Mouse (Mus musculus) midbrain, embryonic 13.5 days (tissue): Measurements from ENCODE around the gene Vim. TPM values are rescaled to one million over a fixed set of nuclear protein-coding genes. Genes with fewer than 3 reads are reported as not detected.

Source experiments
- ATAC-seq: fragments of 200-750 bp; cut with Nextera tagmentation; 2 replicates; pipeline ENCODE4 v1.8.0; 2017; ENCODE audit warnings: mild to moderate bottlenecking, moderate TSS enrichment, moderate library complexity
- H3K27ac ChIP-seq: fragments of 300-500 bp; sonication (generic); 2 replicates; pipeline ENCODE4 v1.5.1; 2015; ENCODE audit warnings: inconsistent platforms, mild to moderate bottlenecking, moderate library complexity
- H3K27me3 ChIP-seq: fragments of 300-500 bp; sonication (generic); 2 replicates; pipeline ENCODE4 v1.6.1; 2015; ENCODE audit warnings: mild to moderate bottlenecking, inconsistent platforms
- H3K36me3 ChIP-seq: fragments of 300-500 bp; sonication (generic); 2 replicates; pipeline ENCODE4 v1.6.1; 2015; ENCODE audit warnings: mild to moderate bottlenecking, inconsistent platforms
- H3K4me1 ChIP-seq: fragments of 300-500 bp; sonication (generic); replicated peaks from 2 replicates; pipeline ENCODE4 v1.6.1; 2015; ENCODE audit warnings: inconsistent platforms
- H3K4me2 ChIP-seq: fragments of 300-500 bp; sonication (generic); replicated peaks from 2 replicates; pipeline ENCODE4 v1.6.1; 2015; ENCODE audit warnings: moderate library complexity, mild to moderate bottlenecking, inconsistent platforms
- H3K4me3 ChIP-seq: fragments of 300-500 bp; sonication (generic); replicated peaks from 2 replicates; pipeline ENCODE4 v1.5.1; 2015; ENCODE audit warnings: mild to moderate bottlenecking, inconsistent platforms
- H3K9ac ChIP-seq: fragments of 300-500 bp; sonication (generic); replicated peaks from 2 replicates; pipeline ENCODE4 v1.6.1; 2015; ENCODE audit warnings: mild to moderate bottlenecking, inconsistent platforms
- H3K9me3 ChIP-seq: fragments of 300-500 bp; sonication (generic); 2 replicates; pipeline ENCODE4 v1.6.1; 2016; ENCODE audit warnings: mild to moderate bottlenecking, inconsistent platforms
- WGBS: fragments of 180-500 bp; shearing (Covaris S2); methylation state at CpG from one replicate; pipeline ENCODE4 v1.1.7; 2015; 5-methylcytosine and 5-hydroxymethylcytosine counted together
- polyA plus RNA-seq: library from polyadenylated mRNA; unstranded; fragments of >200 nt; fragmentation: Nextera tagmentation; extraction: Ambion mirVana; gene quantifications from 2 replicates; pipeline ENCODE4 v1.2.1, GENCODE M21; 2015

The Vim gene
- 773 and 781 TPM in 2 replicates for polyA plus RNA-seq

DNA sequence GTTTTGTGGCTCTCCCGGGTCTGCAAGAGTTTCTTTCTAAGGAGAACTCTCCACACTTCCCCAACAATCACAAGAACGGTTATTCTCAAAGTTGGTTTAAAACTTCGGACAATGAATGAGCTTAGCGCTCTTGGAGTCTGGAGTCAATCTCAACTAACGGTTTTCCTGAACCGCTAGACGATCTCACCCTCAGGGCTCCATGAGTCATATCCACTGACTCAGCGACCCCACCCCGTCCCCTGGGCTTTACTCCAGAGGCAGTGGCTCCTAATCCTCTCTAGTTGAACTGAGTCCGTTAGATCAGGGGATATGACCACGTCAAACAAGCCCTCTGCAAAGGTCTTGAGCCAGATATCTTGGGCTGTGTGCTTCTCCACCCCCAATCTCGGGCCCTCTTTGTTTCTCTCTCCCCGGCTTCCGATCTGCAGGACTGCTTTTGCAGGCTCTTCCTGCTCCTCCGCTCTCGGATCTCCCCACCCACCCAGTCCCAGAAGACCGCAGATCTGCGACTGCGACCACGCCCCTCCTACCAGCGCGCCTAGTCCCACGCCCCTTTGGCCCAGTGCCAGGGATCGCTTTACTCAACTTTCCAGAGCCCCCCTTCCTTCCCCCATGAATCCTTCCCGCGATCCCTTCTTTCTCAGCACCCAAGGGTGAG is at the start of gene Vim:
Gene Vim (plus strand): TSS at position 520 of the 658 bp plus-strand sequence.
- ATAC-seq = peak; percentile 90
- Histone ChIP-seq H3K27ac (peak within 1 kb of the TSS; percentile 94), H3K4me2 (peak within 1 kb of the TSS; percentile 78), H3K4me3 (peak within 1 kb of the TSS; percentile 82), H3K27me3 (no peaks in the 10 kb centered on the region), H3K9me3 (no peaks in the 10 kb centered on the region), H3K9ac (peak within 1 kb of the TSS; percentile 93), H3K36me3 (peaks cover 10% of the 10 kb centered on the region), H3K4me1 (peaks cover 44% of the 10 kb centered on the region)
- WGBS = 0% methylated on average over 26 of the region's 26 CpGs

DNA sequence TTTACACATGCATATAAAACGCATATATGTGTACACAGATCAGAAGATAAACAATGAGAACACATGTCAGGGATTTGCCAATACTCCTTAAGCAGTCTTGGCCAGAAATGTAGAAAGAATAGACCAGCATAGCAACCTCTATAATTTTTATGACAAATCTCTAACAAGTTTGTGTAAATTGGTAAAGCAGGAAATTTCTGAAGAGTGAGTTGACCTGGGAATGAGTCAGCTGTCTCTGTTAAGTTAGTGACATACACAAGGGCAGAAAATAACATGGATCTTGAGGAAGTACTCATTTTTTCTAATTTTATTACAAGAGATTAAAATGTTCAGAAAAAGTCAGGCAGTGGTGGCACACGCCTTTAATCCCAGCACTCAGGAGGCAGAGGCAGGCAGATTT is 47.5 kb upstream of the Vim start:
- H3K36me3 ChIP-seq = no peaks in the 10 kb centered on the region
- peaks cover 12% of the 10 kb centered on the region; the same call in 1 of the 2 replicates for H3K4me1 ChIP-seq
- no peak overlapping the region for H3K27ac ChIP-seq
- no peak for ATAC-seq
- 88% methylated on average over 2 of the region's 2 CpGs for WGBS
- no peak overlapping the region for H3K4me3 ChIP-seq
- no peak overlapping the region for H3K9ac ChIP-seq
- no peak overlapping the region for H3K4me2 ChIP-seq
- H3K9me3 ChIP-seq = no peaks in the 10 kb centered on the region
- no peaks in the 10 kb centered on the region for H3K27me3 ChIP-seq

DNA sequence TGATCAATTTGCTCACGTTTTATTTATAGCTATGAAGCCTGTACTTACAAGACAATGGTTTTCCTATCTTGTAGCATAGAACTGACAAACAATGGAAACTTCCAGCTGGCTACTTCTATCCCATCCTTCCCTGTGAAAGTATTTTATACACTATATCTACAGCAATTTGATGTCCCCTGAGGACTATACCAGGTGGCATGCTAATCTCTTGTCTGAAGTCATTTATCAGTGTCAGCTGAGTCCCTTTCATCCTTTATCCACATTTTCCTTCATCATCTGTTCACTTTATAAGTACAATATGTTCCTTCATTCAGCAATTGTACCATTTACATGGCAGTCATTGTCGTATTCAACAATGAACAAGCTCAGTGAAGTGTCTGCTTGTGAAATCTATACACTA is 46.6 kb upstream of the Vim start:
- Histone ChIP-seq H3K4me3 (no peak overlapping the region), H3K9me3 (no peaks in the 10 kb centered on the region), H3K27me3 (no peaks in the 10 kb centered on the region), H3K4me2 (no peak overlapping the region), H3K36me3 (no peaks in the 10 kb centered on the region), H3K9ac (no peak overlapping the region), H3K27ac (no peak overlapping the region), H3K4me1 (peaks cover 12% of the 10 kb centered on the region; the same call in 1 of the 2 replicates)
- no peak for ATAC-seq
- 54% methylated on average over 2 of the region's 2 CpGs for WGBS

DNA sequence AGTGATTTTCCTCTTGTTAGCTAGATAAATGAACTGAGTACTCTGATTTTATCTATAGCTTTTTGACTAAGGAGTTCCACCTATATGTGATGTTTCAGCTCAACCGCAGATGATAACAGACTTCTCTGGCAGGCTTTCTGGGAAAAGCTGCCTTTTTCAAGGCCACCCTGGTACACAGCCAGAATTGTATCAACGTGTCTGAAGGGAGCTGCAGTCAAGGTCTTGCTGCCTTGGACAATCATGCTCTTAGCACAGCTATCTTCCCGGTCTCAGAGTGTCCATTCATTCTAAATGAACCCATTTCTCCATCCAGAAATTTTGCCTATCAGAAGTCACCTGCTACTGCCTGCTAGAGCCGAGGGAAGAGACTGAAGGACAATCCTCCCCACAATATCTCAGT is 46.2 kb upstream of the Vim start:
- H3K4me3 ChIP-seq = no peak overlapping the region
- H3K9ac ChIP-seq = no peak overlapping the region
- no peak overlapping the region for H3K4me2 ChIP-seq
- H3K27ac ChIP-seq = no peak overlapping the region
- H3K27me3 ChIP-seq = no peaks in the 10 kb centered on the region
- no peak for ATAC-seq
- H3K36me3 ChIP-seq = no peaks in the 10 kb centered on the region
- H3K4me1 ChIP-seq = peaks cover 10% of the 10 kb centered on the region; the same call in 1 of the 2 replicates
- no peaks in the 10 kb centered on the region for H3K9me3 ChIP-seq
- 81% methylated on average over 4 of the region's 4 CpGs for WGBS

DNA sequence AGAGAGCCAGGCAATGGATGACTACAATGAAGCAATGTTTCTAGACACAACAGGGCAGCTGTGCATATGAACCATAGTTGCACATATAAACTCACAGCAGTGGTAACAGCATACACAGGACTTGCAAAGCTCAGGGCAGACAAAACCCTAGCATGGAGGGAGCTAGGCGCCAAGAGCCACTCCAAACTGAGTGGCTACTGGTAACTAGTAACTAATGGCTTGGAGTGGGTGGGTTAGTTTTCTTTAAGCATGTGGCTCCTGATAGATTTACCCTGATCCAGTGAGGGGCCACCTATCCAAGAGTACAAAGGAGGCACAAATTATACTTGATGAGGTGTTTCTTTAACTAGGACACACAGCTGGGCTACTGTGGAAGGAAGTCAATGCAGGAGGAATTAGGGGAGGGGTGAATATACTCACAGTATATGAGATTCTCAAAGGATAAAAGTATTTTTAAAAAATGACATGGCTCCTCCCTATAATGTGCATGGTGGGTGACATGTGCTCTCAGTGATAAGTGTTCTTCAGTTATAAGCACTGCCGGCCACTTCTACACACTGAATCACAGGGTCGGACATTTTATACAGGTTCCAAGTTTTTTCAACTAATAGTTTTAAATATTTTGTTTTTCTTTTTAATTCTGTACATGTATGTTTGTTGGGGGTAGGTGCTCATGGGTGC is 44.3 kb upstream of the Vim start:
- no peak for ATAC-seq
- WGBS = 93% methylated on average over 3 of the region's 3 CpGs
- no peaks in the 10 kb centered on the region for H3K36me3 ChIP-seq
- no peaks in the 10 kb centered on the region for H3K9me3 ChIP-seq
- no peak overlapping the region for H3K9ac ChIP-seq
- H3K4me2 ChIP-seq = no peak overlapping the region
- peaks cover 7% of the 10 kb centered on the region; the same call in 1 of the 2 replicates for H3K4me1 ChIP-seq
- no peak overlapping the region for H3K27ac ChIP-seq
- no peak overlapping the region for H3K4me3 ChIP-seq
- H3K27me3 ChIP-seq = no peaks in the 10 kb centered on the region

DNA sequence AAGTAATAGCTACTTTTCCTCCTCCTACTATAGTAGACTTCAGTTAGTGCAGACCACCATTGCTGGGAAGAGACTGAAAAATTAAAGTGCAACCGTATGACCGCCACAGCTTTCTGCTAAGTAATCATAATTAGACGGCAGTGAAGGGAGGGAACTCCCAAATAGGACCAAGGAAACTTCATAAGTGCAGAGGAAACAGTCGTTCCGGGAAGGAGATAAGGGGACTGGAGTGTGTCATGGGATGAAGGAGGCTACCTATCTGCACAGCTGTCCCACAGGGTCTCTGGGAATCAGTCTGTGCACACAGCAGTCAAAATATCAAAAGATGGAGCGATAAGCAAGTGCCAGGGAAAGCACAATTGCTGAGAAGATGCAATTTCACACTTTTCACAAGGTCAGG is 43.1 kb upstream of the Vim start:
- Histone ChIP-seq H3K27ac (no peak overlapping the region), H3K27me3 (no peaks in the 10 kb centered on the region), H3K36me3 (no peaks in the 10 kb centered on the region), H3K9me3 (no peaks in the 10 kb centered on the region), H3K9ac (no peak overlapping the region), H3K4me2 (no peak overlapping the region), H3K4me1 (peaks cover 7% of the 10 kb centered on the region; the same call in 1 of the 2 replicates), H3K4me3 (no peak overlapping the region)
- 93% methylated on average over 6 of the region's 6 CpGs for WGBS
- no peak for ATAC-seq

DNA sequence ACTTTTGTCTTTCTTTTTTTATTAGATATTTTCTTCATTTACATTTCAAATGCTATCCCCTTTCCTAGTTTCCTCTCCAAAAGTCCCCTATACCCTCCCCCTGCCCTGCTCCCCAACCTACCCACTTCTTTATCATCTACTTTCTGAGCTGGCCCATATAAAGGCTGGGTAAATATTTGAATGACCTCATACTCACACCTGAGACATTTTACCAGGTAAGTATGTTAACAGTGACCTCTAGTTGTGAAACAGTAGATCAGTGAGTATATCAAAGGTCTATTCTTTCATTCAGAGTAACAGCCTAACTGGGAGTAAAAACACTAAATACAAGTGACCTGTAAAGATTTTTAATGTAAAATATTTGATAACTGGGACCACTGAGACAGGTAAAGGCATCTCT is 37.0 kb upstream of the Vim start:
- H3K4me1 ChIP-seq = no peaks in the 10 kb centered on the region
- H3K4me3 ChIP-seq = no peak overlapping the region
- H3K27ac ChIP-seq = no peak overlapping the region
- H3K36me3 ChIP-seq = no peaks in the 10 kb centered on the region
- ATAC-seq = no peak
- H3K9ac ChIP-seq = no peak overlapping the region
- H3K27me3 ChIP-seq = no peaks in the 10 kb centered on the region
- no peaks in the 10 kb centered on the region for H3K9me3 ChIP-seq
- H3K4me2 ChIP-seq = no peak overlapping the region

DNA sequence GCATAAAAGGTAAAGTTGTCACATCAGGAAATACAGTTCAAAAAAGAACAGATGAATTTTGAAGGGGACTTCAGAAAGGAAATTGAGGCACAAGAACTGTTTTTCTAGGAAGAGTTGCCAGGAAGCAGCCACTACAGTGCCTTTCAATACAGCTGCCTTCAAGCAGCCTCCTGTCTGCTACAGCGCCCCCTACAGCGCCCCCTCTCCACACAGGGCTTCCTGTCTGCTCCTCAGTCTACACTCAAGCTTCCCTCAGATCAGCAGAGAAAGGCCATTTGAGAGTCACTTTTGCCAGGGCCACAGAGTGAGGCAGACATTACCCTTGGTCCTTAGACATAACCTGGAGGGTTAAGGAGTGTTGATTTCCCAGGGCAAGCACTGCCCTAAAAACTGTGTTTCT is 36.0 kb upstream of the Vim start:
- no peaks in the 10 kb centered on the region for H3K9me3 ChIP-seq
- no peak overlapping the region for H3K9ac ChIP-seq
- H3K36me3 ChIP-seq = no peaks in the 10 kb centered on the region
- no peak overlapping the region for H3K4me2 ChIP-seq
- WGBS = 22% methylated on average over 2 of the region's 2 CpGs
- H3K4me1 ChIP-seq = no peaks in the 10 kb centered on the region
- ATAC-seq = no peak
- H3K27ac ChIP-seq = no peak overlapping the region
- H3K27me3 ChIP-seq = no peaks in the 10 kb centered on the region
- H3K4me3 ChIP-seq = no peak overlapping the region

DNA sequence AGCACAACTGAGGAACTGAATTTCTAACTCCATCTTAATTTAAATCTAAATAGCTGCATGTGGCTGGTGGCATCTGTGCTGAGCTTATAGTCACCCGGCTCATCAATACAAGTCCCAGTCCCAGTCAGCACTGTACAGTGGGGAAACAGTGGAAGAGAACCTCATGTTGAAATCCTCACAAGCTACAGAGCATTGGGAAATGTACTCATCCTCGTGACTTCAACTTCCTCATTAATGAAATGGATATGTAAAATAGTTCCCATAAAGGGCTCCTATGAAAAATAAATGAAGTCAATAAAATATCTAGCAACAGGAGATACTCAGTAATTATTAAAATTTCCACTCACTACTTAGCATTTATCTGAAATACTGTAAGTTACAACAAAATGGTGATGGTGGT is 35.5 kb upstream of the Vim start:
- Histone ChIP-seq H3K27me3 (no peaks in the 10 kb centered on the region), H3K27ac (no peak overlapping the region), H3K36me3 (no peaks in the 10 kb centered on the region), H3K9me3 (no peaks in the 10 kb centered on the region), H3K4me2 (no peak overlapping the region), H3K4me3 (no peak overlapping the region), H3K4me1 (no peaks in the 10 kb centered on the region), H3K9ac (no peak overlapping the region)
- 71% methylated on average over 2 of the region's 2 CpGs for WGBS
- 0 out of 2 replicates have a peak, but pooled peaks have one; percentile 40 for ATAC-seq

DNA sequence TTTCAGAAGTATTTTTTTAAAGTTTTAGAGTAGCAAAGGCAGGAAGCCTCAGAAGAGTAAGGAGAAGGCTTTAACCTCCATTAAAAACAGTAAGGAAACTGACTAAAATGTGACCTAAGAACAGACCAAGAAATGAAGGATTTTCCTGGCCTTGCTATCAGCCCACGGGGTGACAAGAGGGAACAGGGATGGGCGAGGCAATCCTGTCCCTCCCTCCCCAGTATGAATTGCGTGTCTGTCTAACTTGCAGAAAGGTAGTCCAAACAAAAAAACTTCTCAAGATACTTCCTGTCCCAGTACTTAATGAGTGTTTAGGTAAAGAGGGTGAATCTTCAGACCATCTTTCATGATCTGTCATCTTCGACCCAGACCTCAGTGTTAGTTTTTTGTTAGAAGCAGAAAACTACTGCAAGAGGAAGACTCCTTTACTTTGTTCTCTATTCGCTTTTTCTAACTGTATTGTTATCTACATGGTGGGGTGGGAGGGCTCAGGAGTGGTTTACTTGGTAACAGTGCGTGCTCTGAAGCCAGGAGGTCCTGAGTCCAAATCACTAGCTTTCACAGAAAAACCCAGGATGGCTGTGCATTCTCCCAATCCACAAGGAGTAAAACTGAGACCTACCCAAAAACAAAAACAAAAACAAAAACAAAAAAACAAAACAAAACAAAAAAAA is 34.9 kb upstream of the Vim start:
- Histone ChIP-seq H3K9me3 (no peaks in the 10 kb centered on the region), H3K27ac (no peak overlapping the region), H3K4me3 (no peak overlapping the region), H3K9ac (no peak overlapping the region), H3K36me3 (no peaks in the 10 kb centered on the region), H3K27me3 (no peaks in the 10 kb centered on the region), H3K4me2 (no peak overlapping the region), H3K4me1 (peaks cover 3% of the 10 kb centered on the region)
- WGBS = 72% methylated on average over 6 of the region's 6 CpGs
- no peak for ATAC-seq

DNA sequence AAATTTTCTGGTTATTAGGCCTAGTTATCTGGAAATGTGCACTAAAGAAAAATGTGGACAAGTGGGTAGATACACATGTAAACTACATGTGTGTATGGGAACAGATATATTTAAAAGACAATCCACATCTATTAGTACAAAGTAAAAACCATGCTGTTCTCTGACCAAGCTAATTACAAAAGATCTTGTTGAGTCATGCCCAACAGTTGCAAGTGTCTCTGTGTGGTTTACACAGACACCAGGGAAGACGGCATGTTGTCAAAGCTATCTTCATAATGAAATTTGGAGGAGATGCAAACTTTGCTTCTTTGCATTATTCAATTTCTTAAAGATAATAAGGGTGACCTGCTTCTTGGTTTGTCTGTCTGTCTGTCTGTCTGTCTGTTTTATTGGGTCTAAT is 33.9 kb upstream of the Vim start:
- Histone ChIP-seq H3K4me2 (no peak overlapping the region), H3K9me3 (no peaks in the 10 kb centered on the region), H3K9ac (no peak overlapping the region), H3K4me3 (no peak overlapping the region), H3K36me3 (no peaks in the 10 kb centered on the region), H3K27me3 (no peaks in the 10 kb centered on the region), H3K27ac (no peak overlapping the region), H3K4me1 (peaks cover 9% of the 10 kb centered on the region)
- ATAC-seq = no peak
- WGBS = 93% methylated on average over 1 of the region's 1 CpGs

DNA sequence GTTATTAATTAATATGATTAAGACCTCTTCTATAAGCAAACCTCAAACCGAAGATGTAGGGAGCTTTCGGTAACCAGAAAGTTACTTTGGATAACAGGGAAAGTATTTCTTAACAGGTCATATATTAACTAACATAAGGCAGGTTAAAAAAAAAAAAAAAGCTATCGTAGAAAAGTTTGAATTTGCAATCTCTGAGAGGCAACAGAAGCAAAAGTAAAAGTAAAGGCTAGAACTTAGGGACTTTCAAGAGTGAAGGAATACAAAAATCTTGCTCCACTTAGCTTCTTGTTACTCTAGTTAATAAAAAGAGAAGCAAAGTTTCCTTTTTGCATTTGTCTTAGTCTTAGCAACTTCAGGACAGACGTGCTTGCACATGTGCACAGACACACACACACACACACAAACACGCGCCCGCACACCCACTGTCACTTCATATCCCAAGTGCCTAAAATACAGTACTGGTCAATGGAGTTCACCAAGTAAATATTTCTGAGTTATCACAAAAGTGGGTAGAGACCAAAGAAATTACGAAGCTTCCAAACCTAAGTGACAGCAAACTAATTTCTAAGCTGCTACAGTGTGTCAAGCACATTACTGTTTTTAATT is 30.1 kb upstream of the Vim start:
- Histone ChIP-seq H3K4me2 (peak overlapping the region; percentile 61), H3K27me3 (no peaks in the 10 kb centered on the region), H3K27ac (peak overlapping the region; percentile 90), H3K9ac (peak overlapping the region; percentile 74), H3K9me3 (no peaks in the 10 kb centered on the region), H3K4me1 (peaks cover 13% of the 10 kb centered on the region), H3K36me3 (no peaks in the 10 kb centered on the region), H3K4me3 (peak overlapping the region; percentile 55)
- 41% methylated on average over 8 of the region's 8 CpGs for WGBS
- ATAC-seq = peak; percentile 40
